Mouse (Mus musculus): ENCODE data around the gene Nob1. TPM values are rescaled to one million over a fixed set of nuclear protein-coding genes. Genes with fewer than 3 reads are reported as not detected.

Nob1 gene
- polyA plus RNA-seq, 1 experiment from 2014 or later, result 92.9 TPM

DNA sequence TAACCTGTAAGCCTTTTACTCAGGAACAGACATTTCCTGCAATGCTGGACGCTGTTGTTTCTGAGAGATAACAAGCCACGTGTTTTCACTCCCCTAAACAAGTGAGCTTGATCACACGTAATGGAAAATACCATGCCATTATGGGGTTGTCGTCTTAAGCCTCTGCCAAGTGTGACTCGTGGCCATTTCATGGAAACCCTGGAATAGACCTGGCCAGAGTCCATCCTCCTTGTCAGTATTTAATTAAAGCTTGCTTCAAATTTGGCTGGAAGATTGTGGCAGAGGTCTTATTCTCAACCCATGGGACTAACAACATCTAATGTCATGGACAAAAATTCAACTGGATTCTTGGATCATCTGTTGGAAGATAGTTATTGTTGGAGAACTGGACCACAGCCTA, 38.7 kb downstream of the Nob1 start:
- Histone ChIP-seq H3K4me3 (ENCODE audit: low read depth, low read length) (no peak overlapping the region), H3K27me3 (replicated peaks; ENCODE audit: control insufficient read depth, insufficient read depth, low read length) (no peaks in the 10 kb centered on the region), H3K36me3 (ENCODE audit: control insufficient read depth, insufficient read depth, low read length) (no peaks in the 10 kb centered on the region), H3K4me1 (replicated peaks; ENCODE audit: control insufficient read depth, insufficient read depth, low read length) (no peaks in the 10 kb centered on the region), H3K4me2 (no peak overlapping the region), H3K27ac (ENCODE audit: low read depth, low read length) (no peak overlapping the region), H3K9ac (ENCODE audit: low read depth, low read length) (no peak overlapping the region), H3K9me3 (ENCODE audit: control insufficient read depth, low read length) (no peaks in the 10 kb centered on the region)
- WGBS, result 35% methylated on average over 5 of the region's 5 CpGs
- ATAC-seq (replicated peaks; ENCODE audit: low FRiP score) (peak; percentile 59; the same call in 1 of the 2 replicates), DNase-seq (ENCODE audit: low spot score) (no peak)

DNA sequence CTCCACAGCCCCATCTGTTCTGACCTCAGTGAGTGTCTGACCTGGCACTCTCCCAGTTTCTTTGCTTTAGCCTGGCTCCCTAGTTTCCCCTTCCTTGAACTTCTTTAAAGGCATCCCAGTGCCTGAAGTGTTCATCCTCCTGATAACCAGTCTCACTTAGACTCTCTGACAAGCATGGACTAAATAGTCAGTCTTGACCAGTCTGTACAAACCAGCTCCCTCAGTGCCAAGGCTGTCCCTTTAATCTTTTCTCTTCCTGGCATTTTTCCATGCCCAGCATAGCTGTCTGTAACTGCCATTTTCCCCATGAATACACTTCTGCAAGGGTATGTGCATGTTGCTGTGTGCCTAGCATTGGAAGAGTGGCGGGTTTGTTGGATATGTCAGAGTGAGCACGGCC, 39.8 kb downstream of the Nob1 start:
- no peaks in the 10 kb centered on the region for H3K27me3 ChIP-seq (replicated peaks; ENCODE audit: control insufficient read depth, insufficient read depth, low read length)
- no peak overlapping the region for H3K4me2 ChIP-seq
- no peaks in the 10 kb centered on the region for H3K9me3 ChIP-seq (ENCODE audit: control insufficient read depth, low read length)
- no peak overlapping the region for H3K9ac ChIP-seq (ENCODE audit: low read depth, low read length)
- DNase-seq (ENCODE audit: low spot score) (no peak), ATAC-seq (replicated peaks; ENCODE audit: low FRiP score) (no peak)
- no peaks in the 10 kb centered on the region for H3K36me3 ChIP-seq (ENCODE audit: control insufficient read depth, insufficient read depth, low read length)
- no peak overlapping the region for H3K27ac ChIP-seq (ENCODE audit: low read depth, low read length)
- H3K4me1 ChIP-seq (replicated peaks; ENCODE audit: control insufficient read depth, insufficient read depth, low read length), result no peaks in the 10 kb centered on the region
- 90% methylated on average over 2 of the region's 2 CpGs for WGBS
- H3K4me3 ChIP-seq (ENCODE audit: low read depth, low read length), result no peak overlapping the region

DNA sequence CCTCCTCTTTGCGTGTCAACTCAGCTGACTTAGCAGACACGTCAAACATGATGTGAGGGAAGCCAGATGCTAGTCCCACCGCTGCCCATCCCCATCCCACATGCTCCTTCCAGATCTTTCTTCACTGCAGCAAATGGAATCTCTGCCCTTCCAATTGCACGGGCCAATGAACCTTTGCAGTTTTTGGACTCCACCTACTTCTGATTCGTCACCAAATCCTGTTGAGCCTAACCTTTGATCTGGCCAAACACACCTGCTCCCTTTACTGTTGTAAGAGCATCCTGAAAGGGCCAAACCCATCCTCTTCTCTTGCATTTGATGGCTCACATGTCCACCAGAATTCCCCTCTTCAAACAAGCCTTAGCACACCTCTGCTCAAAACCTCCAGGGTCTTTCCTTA, 40.2 kb downstream of the Nob1 start:
- H3K27ac ChIP-seq (ENCODE audit: low read depth, low read length), result no peak overlapping the region
- 44% methylated on average over 5 of the region's 5 CpGs for WGBS

DNA sequence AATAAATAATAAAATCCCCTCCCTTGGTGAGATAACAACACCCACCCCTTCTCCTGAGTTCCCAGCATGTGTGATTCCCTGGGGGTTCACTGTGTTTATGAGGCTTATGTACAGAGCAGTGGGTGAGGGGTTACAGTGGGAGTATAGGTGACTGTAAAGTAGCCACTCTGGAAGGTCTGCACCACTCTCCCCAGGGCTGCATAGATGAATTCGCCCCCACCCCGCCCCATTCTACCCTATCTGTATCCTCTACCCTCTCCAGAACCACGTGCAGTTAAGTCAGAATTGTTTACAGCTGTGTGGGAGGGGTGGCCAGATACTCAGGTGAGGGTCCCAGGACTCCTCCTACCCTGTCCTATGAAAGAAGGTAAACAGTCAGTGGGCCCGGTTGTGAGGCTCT, 42.0 kb downstream of the Nob1 start:
- H3K9me3 ChIP-seq (ENCODE audit: control insufficient read depth, low read length), result no peaks in the 10 kb centered on the region
- no peak overlapping the region for H3K4me2 ChIP-seq
- no peak overlapping the region for H3K9ac ChIP-seq (ENCODE audit: low read depth, low read length)
- DNase-seq (ENCODE audit: low spot score), result no peak
- no peaks in the 10 kb centered on the region for H3K27me3 ChIP-seq (replicated peaks; ENCODE audit: control insufficient read depth, insufficient read depth, low read length)
- no peak overlapping the region for H3K27ac ChIP-seq (ENCODE audit: low read depth, low read length)
- H3K4me3 ChIP-seq (ENCODE audit: low read depth, low read length), result no peak overlapping the region
- no peaks in the 10 kb centered on the region for H3K4me1 ChIP-seq (replicated peaks; ENCODE audit: control insufficient read depth, insufficient read depth, low read length)
- ATAC-seq (replicated peaks; ENCODE audit: low FRiP score), result no peak
- no peaks in the 10 kb centered on the region; the same call in 1 of the 2 replicates for H3K36me3 ChIP-seq (ENCODE audit: control insufficient read depth, insufficient read depth, low read length)
- 63% methylated on average over 4 of the region's 4 CpGs for WGBS

More for the DNA sequence above, 40.2 kb downstream of the Nob1 start:
- Histone ChIP-seq H3K9me3 (ENCODE audit: control insufficient read depth, low read length) (no peaks in the 10 kb centered on the region), H3K4me2 (no peak overlapping the region), H3K4me1 (replicated peaks; ENCODE audit: control insufficient read depth, insufficient read depth, low read length) (no peaks in the 10 kb centered on the region), H3K27me3 (replicated peaks; ENCODE audit: control insufficient read depth, insufficient read depth, low read length) (no peaks in the 10 kb centered on the region), H3K36me3 (ENCODE audit: control insufficient read depth, insufficient read depth, low read length) (no peaks in the 10 kb centered on the region), H3K9ac (ENCODE audit: low read depth, low read length) (no peak overlapping the region), H3K4me3 (ENCODE audit: low read depth, low read length) (no peak overlapping the region)
- no peak for DNase-seq (ENCODE audit: low spot score)
- no peak for ATAC-seq (replicated peaks; ENCODE audit: low FRiP score)

DNA sequence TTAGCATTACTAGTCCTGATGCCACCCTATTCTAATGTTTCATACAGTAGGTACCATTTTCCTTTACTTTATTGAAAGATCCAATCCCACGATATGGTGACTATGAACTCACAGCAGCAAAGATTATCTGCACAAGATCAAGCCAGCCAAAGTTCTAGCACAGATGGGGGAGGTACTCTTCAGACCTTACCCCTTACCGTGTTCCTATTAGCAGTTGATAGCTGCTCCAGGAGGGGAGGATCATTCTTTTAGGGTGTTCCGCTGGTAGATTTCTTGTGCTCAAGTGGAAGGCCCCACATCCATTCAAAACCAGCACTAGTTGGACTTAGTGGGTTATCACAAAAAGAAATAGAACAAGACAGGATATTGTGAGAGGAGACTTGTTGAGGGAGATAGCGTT, 43.2 kb downstream of the Nob1 start:
- Histone ChIP-seq H3K4me3 (ENCODE audit: low read depth, low read length) (no peak overlapping the region), H3K4me2 (no peak overlapping the region), H3K27ac (ENCODE audit: low read depth, low read length) (no peak overlapping the region), H3K9me3 (ENCODE audit: control insufficient read depth, low read length) (no peaks in the 10 kb centered on the region), H3K27me3 (replicated peaks; ENCODE audit: control insufficient read depth, insufficient read depth, low read length) (no peaks in the 10 kb centered on the region), H3K36me3 (ENCODE audit: control insufficient read depth, insufficient read depth, low read length) (no peaks in the 10 kb centered on the region; the same call in 1 of the 2 replicates), H3K9ac (ENCODE audit: low read depth, low read length) (no peak overlapping the region), H3K4me1 (replicated peaks; ENCODE audit: control insufficient read depth, insufficient read depth, low read length) (no peaks in the 10 kb centered on the region)
- DNase-seq (ENCODE audit: low spot score), result no peak
- no peak for ATAC-seq (replicated peaks; ENCODE audit: low FRiP score)
- WGBS, result 83% methylated on average over 4 of the region's 4 CpGs

DNA sequence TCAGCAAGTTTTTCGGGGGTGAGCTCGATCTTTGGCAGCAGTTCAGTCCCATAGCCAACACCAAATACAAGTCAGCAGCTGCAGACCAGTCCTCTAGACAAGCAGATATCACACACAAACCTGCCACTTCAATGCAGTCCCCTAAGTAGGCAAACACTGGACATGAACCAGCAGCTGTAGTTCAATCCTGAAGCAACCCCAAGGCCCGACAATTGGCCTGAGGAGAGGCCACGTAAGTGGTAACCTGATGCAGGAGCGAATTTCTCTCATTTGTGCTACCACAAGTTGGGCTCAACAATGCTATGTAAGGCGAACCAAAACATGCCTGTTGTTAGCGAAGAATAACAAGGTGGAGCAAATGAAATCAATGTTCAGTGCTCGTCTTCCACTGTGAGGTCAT, 44.1 kb downstream of the Nob1 start:
- ATAC-seq (replicated peaks; ENCODE audit: low FRiP score) (no peak), DNase-seq (ENCODE audit: low spot score) (no peak)
- Histone ChIP-seq H3K4me2 (no peak overlapping the region), H3K4me1 (replicated peaks; ENCODE audit: control insufficient read depth, insufficient read depth, low read length) (no peaks in the 10 kb centered on the region), H3K27ac (ENCODE audit: low read depth, low read length) (no peak overlapping the region), H3K9me3 (ENCODE audit: control insufficient read depth, low read length) (no peaks in the 10 kb centered on the region), H3K9ac (ENCODE audit: low read depth, low read length) (no peak overlapping the region), H3K36me3 (ENCODE audit: control insufficient read depth, insufficient read depth, low read length) (no peaks in the 10 kb centered on the region; the same call in 1 of the 2 replicates), H3K27me3 (replicated peaks; ENCODE audit: control insufficient read depth, insufficient read depth, low read length) (no peaks in the 10 kb centered on the region), H3K4me3 (ENCODE audit: low read depth, low read length) (no peak overlapping the region)
- WGBS, result 90% methylated on average over 8 of the region's 8 CpGs

DNA sequence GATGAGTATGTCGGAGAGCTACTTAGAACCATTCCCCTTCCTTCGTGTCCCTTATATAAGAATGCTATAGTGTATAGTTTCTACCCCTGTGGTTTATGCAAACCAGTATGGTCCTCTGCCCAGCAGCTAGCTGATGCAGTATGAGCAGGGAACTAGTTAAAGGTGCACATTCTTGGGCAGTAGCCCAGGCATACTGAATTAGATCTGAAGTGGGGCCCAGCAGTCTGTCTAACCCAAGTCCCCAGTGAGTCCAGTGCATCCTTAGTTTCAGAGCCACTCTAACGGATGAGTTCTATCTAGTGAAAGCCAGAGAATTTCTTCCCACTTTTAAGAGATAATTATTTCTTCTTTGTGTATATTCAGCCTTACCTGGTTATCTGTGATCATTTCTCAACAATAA, 47.5 kb downstream of the Nob1 start:
- Histone ChIP-seq H3K4me1 (replicated peaks; ENCODE audit: control insufficient read depth, insufficient read depth, low read length) (no peaks in the 10 kb centered on the region), H3K4me3 (ENCODE audit: low read depth, low read length) (no peak overlapping the region), H3K36me3 (ENCODE audit: control insufficient read depth, insufficient read depth, low read length) (no peaks in the 10 kb centered on the region; the same call in 1 of the 2 replicates), H3K27me3 (replicated peaks; ENCODE audit: control insufficient read depth, insufficient read depth, low read length) (no peaks in the 10 kb centered on the region), H3K9me3 (ENCODE audit: control insufficient read depth, low read length) (no peaks in the 10 kb centered on the region), H3K27ac (ENCODE audit: low read depth, low read length) (no peak overlapping the region), H3K9ac (ENCODE audit: low read depth, low read length) (no peak overlapping the region), H3K4me2 (no peak overlapping the region)
- WGBS, result 91% methylated on average over 3 of the region's 3 CpGs
- ATAC-seq (replicated peaks; ENCODE audit: low FRiP score) (no peak), DNase-seq (ENCODE audit: low spot score) (no peak)

DNA sequence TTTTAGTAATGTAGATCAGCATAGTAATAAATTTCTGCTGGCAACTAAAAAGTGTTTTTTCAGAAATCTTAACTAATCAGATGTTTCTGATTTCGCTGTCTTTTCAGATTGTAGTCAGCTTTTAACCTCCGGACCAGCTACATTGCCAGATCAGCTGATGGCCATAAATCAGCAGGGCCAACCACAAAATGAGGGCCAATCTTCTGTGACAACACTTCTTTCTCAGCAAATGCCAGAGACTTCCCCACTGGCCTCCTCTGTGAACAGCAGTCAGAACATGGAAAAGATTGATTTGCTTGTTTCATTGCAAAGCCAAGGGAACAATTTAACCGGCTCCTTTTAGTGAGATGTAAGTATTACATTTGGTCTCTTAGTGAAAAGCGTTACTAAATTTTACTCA, 54.5 kb downstream of the Nob1 start:
- no peak overlapping the region for H3K4me2 ChIP-seq
- H3K36me3 ChIP-seq (ENCODE audit: control insufficient read depth, insufficient read depth, low read length), result peaks cover 28% of the 10 kb centered on the region
- H3K9me3 ChIP-seq (ENCODE audit: control insufficient read depth, low read length), result no peaks in the 10 kb centered on the region
- ATAC-seq (replicated peaks; ENCODE audit: low FRiP score) (no peak), DNase-seq (ENCODE audit: low spot score) (no peak)
- H3K4me1 ChIP-seq (replicated peaks; ENCODE audit: control insufficient read depth, insufficient read depth, low read length), result no peaks in the 10 kb centered on the region
- no peak overlapping the region for H3K4me3 ChIP-seq (ENCODE audit: low read depth, low read length)
- no peak overlapping the region for H3K9ac ChIP-seq (ENCODE audit: low read depth, low read length)
- H3K27ac ChIP-seq (ENCODE audit: low read depth, low read length), result no peak overlapping the region
- no peaks in the 10 kb centered on the region for H3K27me3 ChIP-seq (replicated peaks; ENCODE audit: control insufficient read depth, insufficient read depth, low read length)
- WGBS, result 87% methylated on average over 4 of the region's 4 CpGs
